Mouse (Mus musculus): ENCODE data around the gene Arfgap3. TPM values are rescaled to one million over a fixed set of nuclear protein-coding genes. Genes with fewer than 3 reads are reported as not detected.
"Not testable (repeated sequence)": the region's sequence is repeated elsewhere in the genome, so short reads cannot be mapped to it uniquely, and the experiment has no call there.

The Arfgap3 gene
- polyA plus RNA-seq, 1 experiment from 2014 or later = 44.2 TPM

DNA sequence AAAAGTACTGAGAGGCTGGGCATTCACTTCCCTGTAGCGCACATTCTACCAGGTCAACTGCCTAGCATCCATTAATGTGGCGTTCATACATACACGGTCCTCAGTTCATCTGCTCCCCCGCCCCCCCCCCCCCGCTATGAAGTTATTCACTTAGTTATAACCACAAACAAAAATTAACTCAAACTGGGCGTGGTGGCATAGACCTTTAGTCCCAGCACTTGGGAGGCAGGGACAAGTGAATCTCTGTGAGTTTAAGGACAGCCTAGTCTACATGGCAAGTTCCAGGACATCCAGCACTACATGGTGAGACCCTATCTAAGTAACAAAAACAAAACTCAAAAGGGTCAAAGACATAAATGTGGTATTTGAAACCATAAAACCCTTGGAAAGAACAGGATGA, 11.1 kb downstream of the Arfgap3 start:
- Histone ChIP-seq H3K4me2 (replicated peaks) (no peak overlapping the region), H3K9me3 (replicated peaks) (no peaks in the 10 kb centered on the region), H3K27ac (no peak overlapping the region), H3K4me1 (0 out of 2 replicates have a peak, but pooled peaks cover under 1% of the 10 kb centered on the region), H3K4me3 (no peak overlapping the region), H3K36me3 (peaks cover 46% of the 10 kb centered on the region), H3K9ac (no peak overlapping the region), H3K27me3 (no peaks in the 10 kb centered on the region)
- ATAC-seq (ENCODE audit: low FRiP score) = no peak
- WGBS = 90% methylated on average over 6 of the region's 6 CpGs

DNA sequence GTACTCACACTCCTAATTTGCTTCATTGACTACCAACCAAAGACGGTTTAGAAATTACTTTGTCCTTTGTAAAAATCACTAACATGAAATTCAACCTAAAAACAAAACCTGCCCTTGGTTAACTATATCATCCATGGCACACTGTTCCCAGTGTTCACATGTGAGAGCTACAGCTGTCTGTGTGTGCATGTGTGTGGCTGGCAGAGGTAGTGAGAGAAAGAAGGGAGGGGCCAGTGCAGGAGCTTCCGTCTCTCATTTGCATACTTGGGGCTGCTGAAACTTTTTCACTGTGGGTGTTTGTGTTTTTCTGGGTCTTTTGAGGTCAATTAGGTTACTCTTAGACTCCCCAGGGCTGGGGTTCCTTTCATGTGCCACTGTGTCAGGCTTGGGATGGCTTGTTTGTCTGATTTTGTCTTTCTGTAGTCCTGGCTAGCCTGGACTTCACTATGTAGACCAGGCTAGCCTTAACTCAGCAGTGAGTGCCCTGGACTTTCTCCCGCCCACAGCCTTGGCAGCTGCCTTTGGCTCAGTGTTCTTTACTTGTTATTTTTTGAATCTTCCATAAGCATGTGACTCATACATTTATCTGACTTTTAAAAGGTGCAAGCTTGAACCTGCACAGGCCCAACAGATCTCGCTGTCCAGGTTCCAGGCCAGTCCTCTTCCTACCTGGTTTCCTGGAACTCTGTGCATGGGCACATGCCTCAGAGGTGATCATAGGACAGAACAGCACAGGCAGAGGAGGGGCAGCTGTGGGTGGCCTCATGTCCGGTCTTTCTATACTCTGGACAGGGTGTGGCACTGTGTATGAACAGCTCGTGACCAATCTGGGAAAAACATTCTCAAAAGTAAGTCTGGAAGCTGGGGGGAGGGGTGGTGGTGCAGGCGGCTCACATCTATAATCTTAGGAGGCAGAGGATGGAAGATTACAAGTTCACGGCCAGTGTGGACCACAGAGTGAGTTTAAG, 11.9 kb downstream of the Arfgap3 start:
- H3K36me3 ChIP-seq = peaks cover 52% of the 10 kb centered on the region
- H3K27ac ChIP-seq = no peak overlapping the region
- H3K4me1 ChIP-seq = no peaks in the 10 kb centered on the region
- no peak overlapping the region for H3K4me3 ChIP-seq
- no peak for ATAC-seq (ENCODE audit: low FRiP score)
- H3K9me3 ChIP-seq (replicated peaks) = no peaks in the 10 kb centered on the region
- no peak overlapping the region for H3K9ac ChIP-seq
- WGBS = 84% methylated on average over 8 of the region's 8 CpGs
- no peaks in the 10 kb centered on the region for H3K27me3 ChIP-seq
- H3K4me2 ChIP-seq (replicated peaks) = no peak overlapping the region

DNA sequence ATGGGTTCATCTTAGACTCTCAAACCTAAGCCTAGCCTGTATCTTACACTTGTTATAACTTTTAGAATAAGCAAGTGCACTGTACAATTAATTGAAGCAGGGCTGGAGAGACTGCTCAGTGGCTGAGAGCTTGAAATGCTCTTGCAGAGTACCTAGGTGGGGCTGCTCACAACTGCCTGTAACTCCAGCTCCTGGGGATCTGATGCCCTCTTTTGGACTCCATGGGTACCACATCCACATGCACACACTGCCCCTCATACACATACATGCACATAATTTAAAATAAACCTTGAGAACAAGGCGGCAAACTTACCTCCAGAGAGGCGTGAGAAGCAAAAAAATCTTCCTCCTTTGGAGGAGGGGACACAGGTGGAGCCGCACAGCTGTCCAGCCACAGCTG, 17.7 kb downstream of the Arfgap3 start:
- Histone ChIP-seq H3K4me2 (replicated peaks) (no peak overlapping the region), H3K27ac (no peak overlapping the region), H3K9me3 (replicated peaks) (no peaks in the 10 kb centered on the region), H3K27me3 (no peaks in the 10 kb centered on the region), H3K36me3 (peaks cover 67% of the 10 kb centered on the region), H3K4me1 (no peaks in the 10 kb centered on the region), H3K9ac (no peak overlapping the region), H3K4me3 (no peak overlapping the region)
- ATAC-seq (ENCODE audit: low FRiP score) = no peak
- 75% methylated on average over 3 of the region's 3 CpGs for WGBS

DNA sequence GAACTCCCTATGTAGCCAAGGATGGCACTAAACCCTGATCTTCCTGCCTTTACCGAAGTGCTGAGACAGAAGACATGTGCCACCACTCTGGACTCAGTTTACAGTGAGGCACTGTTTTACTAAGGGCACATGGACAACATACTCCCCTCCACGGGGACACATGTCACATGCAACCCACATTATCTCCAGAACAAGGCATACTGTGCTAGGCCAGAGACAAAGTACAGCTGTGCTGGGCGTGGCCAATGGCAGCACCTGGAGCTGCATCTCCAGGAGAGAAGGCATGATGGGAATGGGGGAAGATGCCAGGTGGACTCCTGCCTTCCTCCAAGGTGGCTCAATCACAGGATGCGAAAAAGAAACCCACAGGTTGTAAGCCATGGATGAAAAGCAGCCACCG, 21.1 kb downstream of the Arfgap3 start:
- no peak overlapping the region for H3K4me2 ChIP-seq (replicated peaks)
- 88% methylated on average over 5 of the region's 5 CpGs for WGBS
- no peak overlapping the region for H3K9ac ChIP-seq
- H3K4me3 ChIP-seq = no peak overlapping the region
- no peaks in the 10 kb centered on the region for H3K9me3 ChIP-seq (replicated peaks)
- no peaks in the 10 kb centered on the region for H3K27me3 ChIP-seq
- no peak overlapping the region for H3K27ac ChIP-seq
- no peak for ATAC-seq (ENCODE audit: low FRiP score)
- no peaks in the 10 kb centered on the region for H3K4me1 ChIP-seq
- peaks cover 65% of the 10 kb centered on the region for H3K36me3 ChIP-seq

DNA sequence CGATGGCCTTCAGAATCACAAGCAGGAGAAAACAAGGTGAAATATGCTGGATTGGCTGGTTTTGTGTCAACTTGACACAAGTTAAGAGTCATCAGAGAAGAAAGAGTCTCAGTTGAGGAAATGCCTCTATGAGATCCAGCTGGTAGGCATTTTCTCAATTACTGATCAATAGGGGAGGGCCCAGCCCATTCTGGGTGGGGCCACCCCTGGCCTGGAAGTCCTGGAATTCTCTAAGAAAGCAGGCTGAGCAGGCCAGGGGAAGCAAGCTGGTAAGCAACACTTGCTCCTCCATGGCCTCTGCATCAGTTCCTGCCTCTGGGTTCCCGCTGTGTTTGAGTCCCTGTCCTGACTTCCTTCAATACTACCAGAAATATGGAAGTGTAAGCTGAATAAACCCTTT, 27.0 kb downstream of the Arfgap3 start:
- no peak overlapping the region for H3K9ac ChIP-seq
- no peaks in the 10 kb centered on the region for H3K9me3 ChIP-seq (replicated peaks)
- H3K27ac ChIP-seq = no peak overlapping the region
- no peak for ATAC-seq (ENCODE audit: low FRiP score)
- H3K4me3 ChIP-seq = no peak overlapping the region
- no peak overlapping the region for H3K4me2 ChIP-seq (replicated peaks)
- WGBS = 94% methylated on average over 2 of the region's 2 CpGs
- H3K4me1 ChIP-seq = no peaks in the 10 kb centered on the region
- no peaks in the 10 kb centered on the region for H3K27me3 ChIP-seq
- H3K36me3 ChIP-seq = peaks cover 56% of the 10 kb centered on the region

DNA sequence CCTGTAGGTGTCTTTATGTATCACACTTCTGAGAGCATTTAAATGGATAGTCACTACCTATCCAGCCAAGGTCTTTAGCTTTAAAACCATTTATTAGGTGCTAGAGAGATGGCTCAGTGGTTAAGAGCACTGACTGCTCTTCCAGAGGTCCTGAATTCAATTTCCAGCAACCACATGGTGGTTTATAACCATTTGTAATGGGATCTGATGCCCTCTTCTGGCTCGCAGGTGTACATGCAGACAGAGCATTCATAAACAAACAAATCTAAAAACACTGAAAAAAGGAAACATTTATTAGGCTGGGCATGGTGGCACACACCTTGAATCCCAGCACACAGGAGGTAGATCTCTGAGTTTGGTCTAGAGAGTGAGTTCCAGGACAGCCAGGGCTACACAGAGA, 35.1 kb downstream of the Arfgap3 start:
- Histone ChIP-seq H3K9ac (no peak overlapping the region), H3K9me3 (replicated peaks) (no peaks in the 10 kb centered on the region), H3K27me3 (no peaks in the 10 kb centered on the region), H3K27ac (no peak overlapping the region), H3K4me3 (no peak overlapping the region), H3K36me3 (peaks cover 64% of the 10 kb centered on the region), H3K4me1 (no peaks in the 10 kb centered on the region), H3K4me2 (replicated peaks) (no peak overlapping the region)
- no peak for ATAC-seq (ENCODE audit: low FRiP score)
- WGBS = 85% methylated on average over 1 of the region's 1 CpGs

DNA sequence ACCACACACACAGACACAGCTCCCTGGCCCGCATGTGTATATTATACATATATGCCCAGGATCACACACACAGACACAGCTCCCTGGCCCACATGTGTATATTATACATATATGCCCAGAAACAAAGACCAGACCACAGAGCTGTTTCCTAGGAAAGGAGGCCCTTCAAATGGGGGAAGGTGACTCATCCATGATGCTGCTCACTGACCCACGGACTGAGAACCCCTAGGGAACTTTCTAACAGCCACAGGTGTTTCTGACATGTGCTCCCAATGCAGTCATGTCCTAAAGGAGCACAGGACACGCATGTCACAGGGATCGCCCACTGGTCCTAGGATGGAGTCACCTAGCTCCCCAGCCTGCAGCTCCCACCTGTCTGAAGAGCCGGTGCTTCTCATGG, 40.2 kb downstream of the Arfgap3 start:
- Histone ChIP-seq H3K4me1 (no peaks in the 10 kb centered on the region), H3K4me3 (no peak overlapping the region), H3K9ac (no peak overlapping the region), H3K27ac (no peak overlapping the region), H3K27me3 (no peaks in the 10 kb centered on the region), H3K36me3 (peaks cover 65% of the 10 kb centered on the region), H3K9me3 (replicated peaks) (no peaks in the 10 kb centered on the region), H3K4me2 (replicated peaks) (no peak overlapping the region)
- 92% methylated on average over 5 of the region's 5 CpGs for WGBS
- ATAC-seq (ENCODE audit: low FRiP score) = no peak

DNA sequence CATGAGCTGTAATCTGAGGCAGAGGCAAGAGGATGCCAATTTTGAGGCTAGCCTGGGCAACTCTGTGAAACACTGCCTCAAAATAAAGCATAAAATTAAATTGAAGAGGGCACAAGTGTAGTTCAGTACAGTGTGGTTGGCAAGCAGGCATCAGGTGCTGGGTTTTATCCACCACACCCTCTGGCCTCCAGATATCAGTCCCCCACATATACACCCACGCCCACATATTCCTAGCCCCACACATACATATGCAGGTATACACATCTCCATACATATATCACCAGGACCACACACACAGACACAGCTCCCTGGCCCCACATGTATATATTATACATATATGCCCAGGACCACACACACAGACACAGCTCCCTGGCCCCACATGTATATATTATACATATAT, 41.3 kb downstream of the Arfgap3 start:
- ATAC-seq (ENCODE audit: low FRiP score); H3K4me3 ChIP-seq; H3K27ac ChIP-seq; H3K4me2 ChIP-seq (replicated peaks); H3K27me3 ChIP-seq; H3K4me1 ChIP-seq; H3K9ac ChIP-seq; H3K9me3 ChIP-seq (replicated peaks): not testable (repeated sequence)
- H3K36me3 ChIP-seq = peaks cover 56% of the 10 kb centered on the region
- WGBS = 96% methylated on average over 1 of the region's 1 CpGs

DNA sequence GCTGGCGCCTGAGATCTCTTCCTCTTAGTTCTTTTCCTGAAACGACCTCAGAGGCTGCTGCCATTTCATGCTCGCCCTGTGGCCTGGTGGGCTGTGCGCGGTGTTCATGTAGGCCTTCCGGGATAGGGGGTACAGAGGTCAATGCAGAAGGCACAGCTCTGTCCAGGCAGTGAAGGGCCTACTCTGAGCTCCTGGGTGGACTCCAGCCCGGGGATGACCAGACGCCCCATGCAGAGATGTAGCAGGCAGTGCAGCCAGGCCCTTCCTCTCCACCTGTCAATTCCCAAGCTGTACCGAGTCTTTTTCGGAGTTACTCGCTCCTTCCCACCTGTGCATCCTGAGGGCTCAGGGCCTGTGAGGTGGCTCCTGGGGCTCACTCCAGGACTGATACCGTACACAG, 43.9 kb downstream of the Arfgap3 start:
- H3K27ac ChIP-seq = no peak overlapping the region

DNA sequence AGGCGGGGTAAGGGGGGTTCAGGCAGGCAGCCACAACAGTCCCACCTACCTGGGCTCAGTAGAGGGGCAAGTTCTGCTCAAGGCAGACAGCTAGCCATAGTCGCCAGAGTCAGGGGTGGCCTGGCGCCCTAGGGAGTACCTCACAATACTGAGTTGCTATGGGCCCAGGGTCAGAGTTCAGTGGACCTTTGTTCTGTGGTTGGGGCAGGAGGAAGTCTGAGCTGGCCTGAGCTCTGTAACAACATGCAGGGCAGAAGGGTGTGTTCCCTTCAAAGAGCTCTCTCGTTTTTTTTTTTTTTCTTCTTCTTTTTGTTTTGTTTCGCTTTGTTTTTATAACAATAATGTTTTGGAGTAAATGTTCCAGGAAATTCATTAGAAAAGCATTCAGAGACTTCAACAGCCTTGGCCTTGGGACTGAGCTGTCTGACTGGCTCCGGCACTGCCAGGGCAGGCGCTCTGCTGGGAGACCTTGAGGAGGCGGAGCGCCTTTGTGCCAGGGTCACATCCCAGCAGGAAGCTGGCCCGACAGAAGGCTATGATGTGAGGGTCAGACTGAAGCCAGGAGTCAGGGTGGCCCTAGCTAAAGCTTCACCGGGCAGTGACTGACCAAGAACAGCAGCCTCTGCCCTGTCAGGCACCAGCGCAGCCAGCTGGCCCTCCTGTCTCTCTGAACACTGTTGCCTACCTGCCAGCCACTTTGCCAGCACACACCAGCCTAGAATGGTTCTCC, 44.7 kb downstream of the Arfgap3 start:
- Histone ChIP-seq H3K27me3 (no peaks in the 10 kb centered on the region), H3K36me3 (peaks cover 56% of the 10 kb centered on the region), H3K4me3 (no peak overlapping the region), H3K9ac (no peak overlapping the region), H3K9me3 (replicated peaks) (no peaks in the 10 kb centered on the region), H3K27ac (no peak overlapping the region), H3K4me2 (replicated peaks) (no peak overlapping the region), H3K4me1 (no peaks in the 10 kb centered on the region)
- whole genome bisulfite sequencing = 42% methylated on average over 12 of the region's 12 CpGs
- no peak for ATAC-seq (ENCODE audit: low FRiP score)

More for the DNA sequence above, 43.9 kb downstream of the Arfgap3 start:
- H3K9ac ChIP-seq = no peak overlapping the region
- H3K36me3 ChIP-seq = peaks cover 56% of the 10 kb centered on the region
- no peak overlapping the region for H3K4me2 ChIP-seq (replicated peaks)
- no peaks in the 10 kb centered on the region for H3K27me3 ChIP-seq
- H3K9me3 ChIP-seq (replicated peaks) = no peaks in the 10 kb centered on the region
- WGBS = 89% methylated on average over 12 of the region's 12 CpGs
- ATAC-seq (ENCODE audit: low FRiP score) = no peak
- H3K4me1 ChIP-seq = no peaks in the 10 kb centered on the region
- no peak overlapping the region for H3K4me3 ChIP-seq

DNA sequence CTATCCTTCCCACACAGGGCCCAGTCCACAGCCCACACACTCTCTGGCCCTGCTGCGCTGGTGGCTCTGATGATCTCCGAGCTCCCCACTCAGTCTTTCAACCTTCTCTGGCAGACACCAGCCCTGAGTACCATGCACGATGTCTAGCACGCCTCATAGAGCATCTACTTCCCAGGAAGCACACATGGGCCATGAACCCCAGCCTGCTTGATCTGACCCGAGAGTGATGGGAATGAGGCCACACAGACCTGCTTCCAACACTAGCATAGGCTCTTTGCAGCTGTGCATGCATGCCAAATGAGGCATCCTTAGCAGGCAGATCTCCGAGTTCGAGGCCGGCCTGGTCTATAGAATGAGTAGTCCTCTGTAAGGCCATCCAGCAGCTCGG, 45.2 kb downstream of the Arfgap3 start:
- no peaks in the 10 kb centered on the region for H3K27me3 ChIP-seq
- WGBS = 83% methylated on average over 9 of the region's 9 CpGs
- H3K4me3 ChIP-seq = no peak overlapping the region
- no peaks in the 10 kb centered on the region for H3K9me3 ChIP-seq (replicated peaks)
- no peak for ATAC-seq (ENCODE audit: low FRiP score)
- H3K4me2 ChIP-seq (replicated peaks) = no peak overlapping the region
- H3K4me1 ChIP-seq = no peaks in the 10 kb centered on the region
- peaks cover 56% of the 10 kb centered on the region for H3K36me3 ChIP-seq
- H3K9ac ChIP-seq = no peak overlapping the region
- no peak overlapping the region for H3K27ac ChIP-seq

DNA sequence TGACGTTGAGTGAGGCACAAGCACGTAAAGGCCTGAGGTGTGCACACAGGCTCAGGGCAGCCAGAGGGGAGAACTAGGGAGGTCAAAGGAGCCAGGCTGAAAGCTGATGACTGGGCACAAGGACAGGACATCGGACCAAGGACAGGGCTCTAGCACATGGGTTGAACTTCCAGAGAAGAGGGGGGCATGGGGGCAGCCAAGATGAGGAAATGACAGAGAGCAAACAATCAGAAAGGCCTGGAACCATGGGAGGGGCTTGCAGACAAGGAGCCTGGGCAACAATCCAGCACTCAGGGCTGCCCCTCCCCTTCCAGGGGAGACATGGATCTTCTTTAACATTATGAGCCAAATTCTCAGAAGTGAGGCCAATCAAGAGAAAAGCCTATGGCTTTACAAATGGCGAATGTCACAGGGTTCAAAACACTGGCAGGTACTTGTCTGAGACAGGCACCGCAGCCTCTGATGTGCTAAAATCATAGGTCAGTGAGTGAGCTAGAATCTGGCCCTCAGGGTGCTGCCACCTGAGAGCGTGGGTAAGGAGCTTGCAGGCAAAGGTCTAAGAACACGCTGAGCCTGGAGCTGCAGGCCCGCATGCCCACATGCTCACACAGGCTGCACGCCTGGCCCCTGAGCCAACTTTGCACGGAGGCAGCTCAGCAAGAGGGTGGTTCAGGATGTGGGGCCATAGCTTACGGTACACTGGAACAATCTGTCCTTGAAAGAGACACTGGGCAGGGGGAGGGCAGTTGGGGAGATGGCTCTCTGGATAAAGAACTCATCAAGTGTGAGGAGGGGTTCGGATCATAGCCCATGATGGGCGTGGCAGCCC, 46.2 kb downstream of the Arfgap3 start:
- Histone ChIP-seq H3K27me3 (no peaks in the 10 kb centered on the region), H3K9ac (no peak overlapping the region), H3K4me3 (no peak overlapping the region), H3K9me3 (replicated peaks) (no peaks in the 10 kb centered on the region), H3K4me2 (replicated peaks) (no peak overlapping the region), H3K4me1 (no peaks in the 10 kb centered on the region), H3K36me3 (peaks cover 60% of the 10 kb centered on the region), H3K27ac (no peak overlapping the region)
- 92% methylated on average over 13 of the region's 13 CpGs for WGBS
- no peak for ATAC-seq (ENCODE audit: low FRiP score)
